Mouse (Mus musculus) myocyte (in vitro differentiated cells): ENCODE measurements around the gene Ube3c.

Source experiments
- E2F4 ChIP-seq: IDR thresholded peaks from one replicate; pipeline ENCODE4 v1.6.1; 2011; ENCODE audit warnings: mild to moderate bottlenecking, control low read depth, moderate library complexity; ENCODE audit not compliant: insufficient read depth
- MAX ChIP-seq: IDR thresholded peaks from one replicate; pipeline ENCODE4 v1.6.1; 2011; ENCODE audit warnings: low read depth, mild to moderate bottlenecking, control low read depth
- MYOD1 ChIP-seq, 3 experiments: IDR thresholded peaks; one replicate each; pipeline ENCODE4 v1.6.1; 2011; ENCODE audit warnings: control low read depth in 2 of 3, low read depth in 2 of 3, mild to moderate bottlenecking in 2 of 3, moderate library complexity in 1 of 3; ENCODE audit not compliant: insufficient read length in 2 of 3, control insufficient read depth in 1 of 3
- POLR2A ChIP-seq: IDR thresholded peaks from one replicate; pipeline ENCODE4 v1.6.1; 2011; ENCODE audit warnings: low read depth, mild to moderate bottlenecking, control low read depth, moderate library complexity; ENCODE audit not compliant: insufficient read length
- POLR2AphosphoS2 ChIP-seq: IDR thresholded peaks from one replicate; pipeline ENCODE4 v1.6.1; 2011; ENCODE audit warnings: low read depth, control low read depth; ENCODE audit not compliant: insufficient read length
- REST ChIP-seq: IDR thresholded peaks from one replicate; pipeline ENCODE4 v1.6.1; 2011; ENCODE audit warnings: mild to moderate bottlenecking, control low read depth, moderate library complexity; ENCODE audit not compliant: insufficient read depth, insufficient read length
- TCF12 ChIP-seq: IDR thresholded peaks from one replicate; pipeline ENCODE4 v1.6.1; 2011; ENCODE audit warnings: mild to moderate bottlenecking, control low read depth; ENCODE audit not compliant: poor library complexity, insufficient read depth, severe bottlenecking
- TCF3 ChIP-seq: IDR thresholded peaks from one replicate; pipeline ENCODE4 v1.6.1; 2011; ENCODE audit warnings: low read depth, control low read depth; ENCODE audit not compliant: insufficient read length
- USF1 ChIP-seq: IDR thresholded peaks from one replicate; pipeline ENCODE4 v1.6.1; 2011; ENCODE audit warnings: low read depth, mild to moderate bottlenecking, control low read depth, moderate library complexity

DNA sequence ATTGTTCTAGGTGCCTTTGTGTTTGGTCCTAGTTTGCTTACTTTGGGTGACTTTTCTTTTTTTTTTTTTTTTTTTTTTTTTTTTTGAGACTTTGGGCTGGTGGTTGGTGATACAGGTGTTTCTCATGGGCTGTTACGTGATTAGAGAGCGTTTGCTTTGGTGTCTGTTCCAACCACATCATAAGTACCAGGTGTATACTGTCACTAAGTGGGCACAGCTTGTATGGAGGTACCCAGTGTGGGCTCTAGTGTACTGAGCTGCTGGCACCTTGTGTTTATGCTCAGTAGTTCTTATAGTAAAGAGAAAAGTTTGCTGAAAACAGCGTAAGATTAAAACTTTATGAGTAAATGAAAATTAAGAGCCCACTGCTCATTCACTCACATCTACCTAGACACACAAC is 107.4 kb downstream of the Ube3c start:
- TF ChIP-seq POLR2A, result no peak
- TF ChIP-seq E2F4, result no peak
- TF ChIP-seq REST, result no peak
- TF ChIP-seq USF1, result no peak
- no peak for TF ChIP-seq TCF12
- TF ChIP-seq MAX, result no peak
- TF ChIP-seq MYOD1 (IDR thresholded peaks at IDR 0.05; ENCODE audit: control insufficient read depth in 1 of 3, insufficient read length in 2 of 3, low read depth in 2 of 3), result no peak
- no peak for TF ChIP-seq POLR2AphosphoS2
- no peak for TF ChIP-seq TCF3
